Mouse (Mus musculus): ENCODE results near the gene Scnn1a. TPM values are rescaled to one million over a fixed set of nuclear protein-coding genes. Genes with fewer than 3 reads are reported as not detected.
A peak's percentile ranks its signal among the peaks of the same experiment; 100 is the strongest.

The Scnn1a gene
- polyA plus RNA-seq, 1 experiment = 0.20 TPM

GRCm38 (mm10) chr6:125308921-125309320, 11.5 kb upstream of the Scnn1a start:
- Histone ChIP-seq H3K79me2 (ENCODE audit: control insufficient read depth, insufficient read depth) (peaks cover 11% of the 10 kb centered on the region), H3K27me3 (ENCODE audit: control insufficient read depth, insufficient read depth, insufficient read length) (no peaks in the 10 kb centered on the region), H3K36me3 (ENCODE audit: control insufficient read depth, insufficient read depth) (peaks cover 15% of the 10 kb centered on the region), H3K4me2 (ENCODE audit: low read depth) (no peak overlapping the region), H3K4me3 (no peak overlapping the region), H3ac (ENCODE audit: control insufficient read depth, insufficient read length) (no peak overlapping the region)
- TF ChIP-seq CEBPB (IDR thresholded peaks at IDR 0.05; ENCODE audit: insufficient read depth, poor library complexity, severe bottlenecking) (no peak), E2F4 (IDR thresholded peaks at IDR 0.05; ENCODE audit: insufficient read depth) (no peak), MYOD1 (IDR thresholded peaks at IDR 0.05; ENCODE audit: control insufficient read depth in 1 of 3, insufficient read length in 2 of 3, low read depth in 2 of 3) (no peak), REST (IDR thresholded peaks at IDR 0.05; ENCODE audit: insufficient read depth, insufficient read length) (no peak), POLR2A (IDR thresholded peaks at IDR 0.05; ENCODE audit: insufficient read length, low read depth) (no peak), TCF3 (IDR thresholded peaks at IDR 0.05; ENCODE audit: insufficient read length, low read depth) (no peak), TCF12 (IDR thresholded peaks at IDR 0.05; ENCODE audit: insufficient read depth, poor library complexity, severe bottlenecking) (no peak), USF1 (IDR thresholded peaks at IDR 0.05; ENCODE audit: low read depth) (no peak), MAX (IDR thresholded peaks at IDR 0.05; ENCODE audit: low read depth) (no peak), POLR2AphosphoS2 (IDR thresholded peaks at IDR 0.05; ENCODE audit: insufficient read length, low read depth) (no peak), MYOG (IDR thresholded peaks at IDR 0.05; ENCODE audit: control insufficient read depth in 1 of 3, insufficient read depth in 1 of 3, insufficient read length in 2 of 3, low read depth in 2 of 3) (no peak), SRF (IDR thresholded peaks at IDR 0.05; ENCODE audit: control insufficient read depth, insufficient read length, low read depth) (no peak)

DNA sequence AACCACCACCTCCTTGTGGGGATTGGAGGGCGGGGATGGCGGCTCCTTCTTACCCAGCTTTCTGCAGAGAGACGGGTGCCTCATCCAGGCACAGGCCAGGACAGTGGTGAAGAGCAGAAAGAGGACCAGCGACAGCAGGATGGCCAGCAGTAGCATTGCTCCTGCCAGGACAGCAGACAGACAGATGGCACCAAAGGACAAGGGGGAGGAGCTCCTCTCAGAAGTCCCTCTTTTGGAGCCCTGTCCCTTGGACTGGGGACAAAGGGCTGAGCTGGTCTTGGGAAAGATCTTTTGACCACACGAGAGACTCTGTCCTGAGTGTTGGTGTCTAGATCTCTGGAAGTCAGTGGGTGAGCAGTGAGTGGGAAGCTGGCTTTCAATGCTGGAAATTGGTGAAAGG, 11.1 kb upstream of the Scnn1a start:
- TF ChIP-seq CEBPB (IDR thresholded peaks at IDR 0.05; ENCODE audit: insufficient read depth, poor library complexity, severe bottlenecking) = no peak
- TF ChIP-seq POLR2AphosphoS2 (IDR thresholded peaks at IDR 0.05; ENCODE audit: insufficient read length, low read depth) = no peak
- no peak for TF ChIP-seq TCF12 (IDR thresholded peaks at IDR 0.05; ENCODE audit: insufficient read depth, poor library complexity, severe bottlenecking)
- no peak for TF ChIP-seq POLR2A (IDR thresholded peaks at IDR 0.05; ENCODE audit: insufficient read length, low read depth)
- no peak for TF ChIP-seq USF1 (IDR thresholded peaks at IDR 0.05; ENCODE audit: low read depth)
- no peak for TF ChIP-seq MYOG (IDR thresholded peaks at IDR 0.05; ENCODE audit: control insufficient read depth in 1 of 3, insufficient read depth in 1 of 3, insufficient read length in 2 of 3, low read depth in 2 of 3)
- no peak for TF ChIP-seq REST (IDR thresholded peaks at IDR 0.05; ENCODE audit: insufficient read depth, insufficient read length)
- no peak for TF ChIP-seq TCF3 (IDR thresholded peaks at IDR 0.05; ENCODE audit: insufficient read length, low read depth)
- TF ChIP-seq E2F4 (IDR thresholded peaks at IDR 0.05; ENCODE audit: insufficient read depth) = no peak
- no peak for TF ChIP-seq SRF (IDR thresholded peaks at IDR 0.05; ENCODE audit: control insufficient read depth, insufficient read length, low read depth)
- TF ChIP-seq MAX (IDR thresholded peaks at IDR 0.05; ENCODE audit: low read depth) = no peak
- no peak for TF ChIP-seq MYOD1 (IDR thresholded peaks at IDR 0.05; ENCODE audit: control insufficient read depth in 1 of 3, insufficient read length in 2 of 3, low read depth in 2 of 3)
- Histone ChIP-seq H3K27me3 (ENCODE audit: control insufficient read depth, insufficient read depth, insufficient read length) (no peaks in the 10 kb centered on the region), H3ac (ENCODE audit: control insufficient read depth, insufficient read length) (no peak overlapping the region), H3K4me2 (ENCODE audit: low read depth) (no peak overlapping the region), H3K79me2 (ENCODE audit: control insufficient read depth, insufficient read depth) (peaks cover 11% of the 10 kb centered on the region), H3K4me3 (no peak overlapping the region), H3K36me3 (ENCODE audit: control insufficient read depth, insufficient read depth) (peaks cover 15% of the 10 kb centered on the region)

- no peak overlapping the region for H3ac ChIP-seq (ENCODE audit: control insufficient read depth, insufficient read length)
- TF ChIP-seq MYOD1 (IDR thresholded peaks at IDR 0.05; ENCODE audit: control insufficient read depth in 1 of 3, insufficient read length in 2 of 3, low read depth in 2 of 3) (no peak), REST (IDR thresholded peaks at IDR 0.05; ENCODE audit: insufficient read depth, insufficient read length) (no peak), SRF (IDR thresholded peaks at IDR 0.05; ENCODE audit: control insufficient read depth, insufficient read length, low read depth) (no peak), TCF3 (IDR thresholded peaks at IDR 0.05; ENCODE audit: insufficient read length, low read depth) (no peak)
Measured at GRCm38 (mm10) chr6:125312171-125312570, 8.3 kb upstream of the Scnn1a start.

DNA sequence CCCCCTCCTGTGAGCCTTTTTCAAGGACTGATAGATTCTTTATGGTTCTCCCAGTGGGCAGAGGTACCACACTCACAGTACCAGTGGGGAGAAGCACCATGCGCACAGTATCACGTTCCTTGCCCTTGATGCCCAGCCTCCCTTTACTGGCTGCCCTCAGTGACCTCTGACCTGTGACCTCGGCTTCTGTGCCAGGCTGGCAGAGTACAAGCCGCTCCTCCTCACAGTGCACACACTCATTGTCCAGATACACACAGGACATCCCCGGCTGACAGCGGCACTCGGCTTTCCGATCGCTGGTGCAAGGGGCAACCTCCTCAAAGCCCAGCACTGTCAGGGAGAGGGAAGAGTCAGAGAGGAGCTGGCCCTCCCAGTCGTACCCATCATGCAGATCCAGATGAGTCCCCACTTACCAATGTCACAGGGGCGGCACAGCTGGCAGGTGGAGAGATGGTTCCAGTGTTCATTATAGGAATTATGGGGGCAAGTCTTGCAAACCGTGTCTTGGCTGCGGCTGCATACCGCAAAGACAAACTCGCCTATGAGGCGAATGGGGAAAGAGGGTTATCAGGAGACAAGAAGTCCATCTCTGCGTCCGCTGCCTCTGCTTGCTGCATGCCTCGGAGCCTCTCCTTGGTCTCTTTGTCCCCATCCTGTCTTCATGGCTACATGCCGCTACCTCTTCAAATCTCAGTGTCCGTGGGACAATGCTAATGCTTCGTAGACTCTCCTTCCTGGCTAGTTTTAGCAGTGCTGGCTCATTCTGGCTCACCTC, 7.7 kb upstream of the Scnn1a start:
- peak overlapping the region; percentile 79 for H3K4me3 ChIP-seq
- peak overlapping the region; percentile 73 for H3ac ChIP-seq (ENCODE audit: control insufficient read depth, insufficient read length)
- H3K27me3 ChIP-seq (ENCODE audit: control insufficient read depth, insufficient read depth, insufficient read length) = no peaks in the 10 kb centered on the region
- H3K4me2 ChIP-seq (ENCODE audit: low read depth) = peak overlapping the region; percentile 80
- peaks cover 11% of the 10 kb centered on the region for H3K79me2 ChIP-seq (ENCODE audit: control insufficient read depth, insufficient read depth)
- peaks cover 15% of the 10 kb centered on the region for H3K36me3 ChIP-seq (ENCODE audit: control insufficient read depth, insufficient read depth)
- TF ChIP-seq SRF (IDR thresholded peaks at IDR 0.05; ENCODE audit: control insufficient read depth, insufficient read length, low read depth) (no peak), POLR2A (IDR thresholded peaks at IDR 0.05; ENCODE audit: insufficient read length, low read depth) (no peak), USF1 (IDR thresholded peaks at IDR 0.05; ENCODE audit: low read depth) (no peak)

More at GRCm38 (mm10) chr6:125312171-125312570, 8.3 kb upstream of the Scnn1a start:
- Histone ChIP-seq H3K27me3 (ENCODE audit: control insufficient read depth, insufficient read depth, insufficient read length) (no peaks in the 10 kb centered on the region), H3K79me2 (ENCODE audit: control insufficient read depth, insufficient read depth) (peaks cover 11% of the 10 kb centered on the region), H3K36me3 (ENCODE audit: control insufficient read depth, insufficient read depth) (peaks cover 15% of the 10 kb centered on the region), H3K4me3 (peak overlapping the region; percentile 79), H3K4me2 (ENCODE audit: low read depth) (peak overlapping the region; percentile 80)
